Mouse (Mus musculus) lung, postnatal 0 days (tissue): Measurements from ENCODE around the gene Rnf169.

Source experiments
- CTCF ChIP-seq: IDR thresholded peaks from 2 replicates; pipeline ENCODE4 v1.5.1; 2016; ENCODE audit warnings: antibody characterized with exemption, mild to moderate bottlenecking
- EP300 ChIP-seq: IDR thresholded peaks from 2 replicates; pipeline ENCODE4 v1.6.1; 2016; ENCODE audit warnings: antibody characterized with exemption, mild to moderate bottlenecking, control low read depth

- TF ChIP-seq CTCF (peak; percentile 75), EP300 (no peak)
Observed at GRCm38 (mm10) chr7:99981311-99981710, 1.1 kb upstream of the Rnf169 start.
